Mouse (Mus musculus) liver, postnatal 0 days (tissue): ENCODE data around the gene Gm17018.

Experiments
- CTCF ChIP-seq: sonication (generic); IDR thresholded peaks from 2 replicates; pipeline ENCODE4 v1.5.1; 2016; ENCODE audit warnings: antibody characterized with exemption, low read depth
- EP300 ChIP-seq: IDR thresholded peaks from 2 replicates; pipeline ENCODE4 v1.6.1; 2016; ENCODE audit warnings: antibody characterized with exemption, low read depth, mild to moderate bottlenecking

DNA sequence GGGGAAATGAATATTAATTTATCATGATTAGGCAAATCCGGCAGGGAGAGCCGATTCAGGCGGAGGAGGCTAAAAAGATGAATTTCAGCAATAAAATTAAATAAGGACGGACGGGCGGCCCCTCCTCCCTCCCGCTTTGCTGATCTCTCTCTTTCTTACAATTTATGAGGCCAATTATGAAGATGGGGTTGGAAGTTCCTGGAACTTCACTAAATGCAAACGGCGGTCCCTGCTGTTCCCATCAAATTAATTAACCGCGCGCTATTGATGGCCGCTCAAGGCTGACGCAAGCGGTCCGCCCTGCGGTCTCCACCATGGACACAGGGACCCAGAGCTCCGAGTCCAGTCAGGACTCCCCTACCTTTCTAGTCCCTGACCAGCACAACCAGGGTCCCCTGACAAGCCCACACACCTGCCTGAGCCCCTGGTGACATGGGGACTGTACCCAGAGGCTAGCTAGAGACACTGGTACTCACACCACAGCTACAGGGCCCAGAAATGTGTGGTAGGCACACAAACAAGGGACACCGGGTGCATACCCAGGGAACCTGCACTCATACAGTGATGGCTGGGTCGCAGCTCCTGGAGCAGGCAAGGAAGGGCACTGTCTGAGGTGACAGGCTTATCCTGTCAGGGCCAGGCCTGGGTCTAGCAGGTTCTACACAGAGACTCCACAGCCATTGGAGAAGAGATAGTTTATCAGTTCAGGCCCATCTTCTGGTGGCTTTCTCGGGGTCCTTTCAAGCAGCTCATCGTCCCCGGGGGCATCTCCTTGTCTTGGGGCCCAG is 11.1 kb upstream of the Gm17018 start:
- no peak for TF ChIP-seq CTCF
- TF ChIP-seq EP300, result no peak
